Mouse (Mus musculus) CH12.LX (cell line): ENCODE measurements around the gene Plekhn1. TPM values are rescaled to one million over a fixed set of nuclear protein-coding genes. Genes with fewer than 3 reads are reported as not detected.

Experiments used
- DNase-seq: peaks from one replicate; pipeline ENCODE4 v3.0.0-alpha.2; 2013; ENCODE audit errors: extremely low read depth
- H3K27ac ChIP-seq: 2 replicates; pipeline ENCODE4 v1.5.1; 2012; ENCODE audit warnings: low read depth, mild to moderate bottlenecking, control low read depth, moderate library complexity; ENCODE audit not compliant: insufficient read depth
- H3K27me3 ChIP-seq: replicated peaks from 2 replicates; pipeline ENCODE3; 2012; ENCODE audit warnings: inconsistent platforms
- H3K36me3 ChIP-seq, 2 experiments: replicated peaks in 1 of 2; 2 replicates each; pipeline versions ENCODE3 to v1.6.1; 2012; ENCODE audit warnings: inconsistent platforms in 1 of 2, low read length in 1 of 2, mild to moderate bottlenecking in 1 of 2, mixed read lengths in 1 of 2, moderate library complexity in 1 of 2; ENCODE audit not compliant: control insufficient read depth in 1 of 2, insufficient read depth in 1 of 2
- H3K4me1 ChIP-seq, 2 experiments: 2 replicates each; pipeline ENCODE4 v1.6.1; 2012; ENCODE audit warnings: inconsistent platforms in 1 of 2, moderate library complexity in 1 of 2; ENCODE audit not compliant: insufficient read depth in 2 of 2, control insufficient read depth in 1 of 2
- H3K4me2 ChIP-seq: 2 replicates; pipeline ENCODE4 v1.6.1; 2012; ENCODE audit warnings: low read depth, mild to moderate bottlenecking, control low read depth; ENCODE audit not compliant: poor library complexity, insufficient read depth, severe bottlenecking
- H3K4me3 ChIP-seq, 3 experiments: fragments of 150-350 bp in 1 of 3; sonication (generic) in 1 of 3; replicated peaks in 1 of 3; 2 replicates each; pipeline versions ENCODE3 to v1.5.1; 2011 to 2012; ENCODE audit warnings: low read depth in 2 of 3, low read length in 2 of 3, mild to moderate bottlenecking in 2 of 3, moderate library complexity in 2 of 3, control low read depth in 1 of 3, improper control_type of control experiment in 1 of 3, inconsistent platforms in 1 of 3, mixed read lengths in 1 of 3; ENCODE audit not compliant: poor library complexity in 1 of 3
- H3K79me2 ChIP-seq: replicated peaks from 2 replicates; pipeline ENCODE4 v1.6.1; 2012; ENCODE audit warnings: mild to moderate bottlenecking, moderate library complexity; ENCODE audit not compliant: control insufficient read depth, poor library complexity, insufficient read depth, severe bottlenecking; ENCODE audit errors: extremely low read depth
- H3K9ac ChIP-seq: 2 replicates; pipeline ENCODE4 v1.6.1; 2012; ENCODE audit warnings: low read depth, mild to moderate bottlenecking, control low read depth, moderate library complexity; ENCODE audit not compliant: insufficient read depth
- H3K9me3 ChIP-seq: replicated peaks from 2 replicates; pipeline ENCODE3; 2012; ENCODE audit warnings: low read length, inconsistent platforms, mixed read lengths
- E2F4 ChIP-seq: IDR thresholded peaks from 2 replicates; pipeline ENCODE4 v1.6.1; 2011; ENCODE audit warnings: low read depth, low read length, improper control_type of control experiment; ENCODE audit not compliant: insufficient replicate concordance
- IRF4 ChIP-seq: IDR thresholded peaks from 2 replicates; pipeline ENCODE4 v1.6.1; 2014; ENCODE audit warnings: low read depth, mild to moderate bottlenecking, inconsistent platforms, low read length, improper control_type of control experiment
- JUND ChIP-seq: conservative IDR thresholded peaks from 2 replicates; pipeline ENCODE4 v1.6.1; 2011; ENCODE audit warnings: low read depth, low read length, improper control_type of control experiment
- MAX ChIP-seq: IDR thresholded peaks from 2 replicates; pipeline ENCODE4 v1.6.1; 2011; ENCODE audit warnings: low read length, improper control_type of control experiment
- MAZ ChIP-seq: IDR thresholded peaks from 2 replicates; pipeline ENCODE4 v1.6.1; 2012; ENCODE audit warnings: low read depth, mild to moderate bottlenecking, inconsistent platforms, low read length, improper control_type of control experiment, moderate library complexity
- POLR2AphosphoS2 ChIP-seq: IDR thresholded peaks from 2 replicates; pipeline ENCODE4 v1.6.1; 2011; ENCODE audit warnings: low read depth, low read length, improper control_type of control experiment
- SIN3A ChIP-seq: IDR thresholded peaks from 2 replicates; pipeline ENCODE4 v1.6.1; 2012; ENCODE audit warnings: low read length, improper control_type of control experiment, inconsistent platforms
- TCF12 ChIP-seq: IDR thresholded peaks from 2 replicates; pipeline ENCODE4 v1.6.1; 2014; ENCODE audit warnings: low read depth, mild to moderate bottlenecking, inconsistent platforms, low read length, improper control_type of control experiment
- USF1 ChIP-seq: IDR thresholded peaks from 2 replicates; pipeline ENCODE4 v1.6.1; 2014; ENCODE audit warnings: low read depth, mild to moderate bottlenecking, inconsistent platforms, low read length, improper control_type of control experiment
- dilution Hi-C: fragments of 300-500 bp; cut with MboI; formaldehyde crosslinking; loops from 2 replicates; pipeline ENCODE4 v1.14.3; 2020; ENCODE audit warnings: low sequenced_read_pairs; ENCODE audit not compliant: extremely low pct_unique_long_range_greater_than_20kb, extremely low pct_ligation_motif_present
- in situ Hi-C: fragments of 300-500 bp; cut with MboI; formaldehyde crosslinking; loops from 3 replicates; pipeline ENCODE4 v1.14.3; 2019; ENCODE audit warnings: low sequenced_read_pairs, low pct_ligation_motif_present, low pct_unique_long_range_greater_than_20kb, mixed read lengths
- polyA plus RNA-seq: library from polyadenylated mRNA; unstranded; fragments of >175 nt; gene quantifications from 2 replicates; pipeline ENCODE4 v1.2.1, GENCODE M21; 2012; ENCODE audit warnings: low read depth; ENCODE audit not compliant: insufficient read length
- total RNA-seq, 2 experiments: library from RNA; depleted of rRNA; stranded (reverse); fragments of 300-350 nt in 1 of 2; fragments of >200 nt in 1 of 2; gene quantifications; 2 replicates each; pipeline ENCODE4 v1.2.3; 2012 to 2014

Gene Plekhn1
- total and polyA plus RNA-seq, 3 experiments: 3.3 to 9.7 (median 6.5) TPM

- Histone ChIP-seq H3K79me2 (no peaks in the 10 kb centered on the region), H3K27ac (no peak overlapping the region), H3K36me3 (peaks cover 36 to 58% of the 10 kb centered on the region in 2 experiments), H3K4me3 (no peak overlapping the region), H3K9me3 (no peaks in the 10 kb centered on the region), H3K27me3 (no peaks in the 10 kb centered on the region), H3K9ac (no peak overlapping the region), H3K4me1 (peaks cover 4 to 16% of the 10 kb centered on the region in 2 experiments; a peak in 3 of 4 replicates), H3K4me2 (no peak overlapping the region)
- in situ Hi-C loops (no loop called here), dilution Hi-C loops (no loop called here)
- no peak for DNase-seq
- TF ChIP-seq JUND (no peak), MAX (no peak)
These were observed 16.4 kb upstream of the Plekhn1 start for GRCm38 (mm10) chr4:156251081-156251480.

GRCm38 (mm10) chr4:156249567-156249966, 14.9 kb upstream of the Plekhn1 start:
- dilution Hi-C loops: no loop called here
- no peak overlapping the region for H3K9ac ChIP-seq
- H3K4me3 ChIP-seq: no peak overlapping the region
- H3K9me3 ChIP-seq: no peaks in the 10 kb centered on the region
- no peak overlapping the region for H3K27ac ChIP-seq
- peaks cover 50 to 73% of the 10 kb centered on the region in 2 experiments for H3K36me3 ChIP-seq
- no peak for DNase-seq
- in situ Hi-C loops: no loop called here
- H3K79me2 ChIP-seq: no peaks in the 10 kb centered on the region
- H3K27me3 ChIP-seq: no peaks in the 10 kb centered on the region
- TF ChIP-seq TCF12 (no peak), USF1 (no peak), POLR2AphosphoS2 (peak; percentile 93), MAZ (no peak)
- no peak overlapping the region for H3K4me2 ChIP-seq
- H3K4me1 ChIP-seq: peaks cover 3 to 21% of the 10 kb centered on the region in 2 experiments; a peak in 3 of 4 replicates

GRCm38 (mm10) chr4:156236651-156237447, 2.2 kb upstream of the Plekhn1 start:
- H3K9me3 ChIP-seq: no peaks in the 10 kb centered on the region
- no peak overlapping the region for H3K9ac ChIP-seq
- H3K4me2 ChIP-seq: peak overlapping the region; percentile 14
- H3K27ac ChIP-seq: peak overlapping the region; percentile 79
- TF ChIP-seq E2F4 (no peak), MAZ (no peak), SIN3A (0 out of 2 replicates have a peak, but pooled peaks have one; percentile 50), IRF4 (no peak)
- H3K4me3 ChIP-seq: peak overlapping the region; percentile 37 to 88 (median 85)
- H3K79me2 ChIP-seq: peaks cover 33% of the 10 kb centered on the region
- DNase-seq: peak; percentile 40
- H3K4me1 ChIP-seq: peaks cover 8 to 32% of the 10 kb centered on the region in 2 experiments
- dilution Hi-C loops: no loop called here
- H3K36me3 ChIP-seq: peaks cover 58 to 70% of the 10 kb centered on the region in 2 experiments
- no peaks in the 10 kb centered on the region for H3K27me3 ChIP-seq
- in situ Hi-C loops: no loop called here
